Mouse (Mus musculus) left cerebral cortex, postnatal 4 days (tissue): ENCODE data around the gene Arhgap6. TPM values are rescaled to one million over a fixed set of nuclear protein-coding genes. Genes with fewer than 3 reads are reported as not detected.
A peak's percentile ranks its signal among the peaks of the same experiment; 100 is the strongest.

Experiments used
- DNase-seq: peaks from one replicate; pipeline ENCODE4 v3.0.0-alpha.2; 2022
- intact Hi-C: fragments of 180-260 bp; cut with DNase I; formaldehyde crosslinking; loops from one replicate; pipeline ENCODE4 v1.15.1; 2025
- total RNA-seq, 2 experiments: library from RNA; stranded (reverse); gene quantifications; 2 replicates each; pipeline ENCODE4 v1.2.3; 2021

The Arhgap6 gene
- total RNA-seq, 2 experiments from 2014 or later, result 3.0 to 3.3 TPM

- DNase-seq, result no peak
- intact Hi-C loops, result no loop called here
These were observed 180.5 kb downstream of the Arhgap6 start for GRCm38 (mm10) chrX:168975444-168975843.

GRCm38 (mm10) chrX:168977776-168978175 lies 182.9 kb downstream of the Arhgap6 start:
- intact Hi-C loops, result no loop called here
- no peak for DNase-seq

- DNase-seq, result no peak
- intact Hi-C loops, result no loop called here
These were observed 185.5 kb downstream of the Arhgap6 start for GRCm38 (mm10) chrX:168980370-168980769.

GRCm38 (mm10) chrX:169007066-169007465 lies 212.2 kb downstream of the Arhgap6 start:
- intact Hi-C loops, result no loop called here
- DNase-seq, result no peak

- intact Hi-C loops, result no loop called here
- DNase-seq, result no peak
These were observed 217.8 kb downstream of the Arhgap6 start for GRCm38 (mm10) chrX:169012701-169013100.

- intact Hi-C loops, result no loop called here
- DNase-seq, result no peak
These were observed 239.5 kb downstream of the Arhgap6 start for GRCm38 (mm10) chrX:169034390-169034789.

- peak; percentile 56 for DNase-seq
- intact Hi-C loops, result no loop called here
These were observed 241.8 kb downstream of the Arhgap6 start for GRCm38 (mm10) chrX:169036403-169037296.

GRCm38 (mm10) chrX:169037401-169037800 lies 242.5 kb downstream of the Arhgap6 start:
- DNase-seq, result no peak
- intact Hi-C loops, result no loop called here

- intact Hi-C loops, result no loop called here
These were observed 249.0 kb downstream of the Arhgap6 start for GRCm38 (mm10) chrX:169043872-169044271.

GRCm38 (mm10) chrX:169047595-169047994 lies 252.7 kb downstream of the Arhgap6 start:
- intact Hi-C loops, result no loop called here
- DNase-seq, result no peak

More at GRCm38 (mm10) chrX:169043872-169044271, 249.0 kb downstream of the Arhgap6 start:
- DNase-seq, result no peak

GRCm38 (mm10) chrX:169049550-169049949 lies 254.7 kb downstream of the Arhgap6 start:
- intact Hi-C loops, result no loop called here
- no peak for DNase-seq

GRCm38 (mm10) chrX:169053907-169054476 lies 259.1 kb downstream of the Arhgap6 start:
- DNase-seq, result no peak
- intact Hi-C loops, result no loop called here

- DNase-seq, result no peak
- intact Hi-C loops, result no loop called here
These were observed 267.7 kb downstream of the Arhgap6 start for GRCm38 (mm10) chrX:169062555-169062954.

GRCm38 (mm10) chrX:169065298-169065697 lies 270.4 kb downstream of the Arhgap6 start:
- no peak for DNase-seq
- intact Hi-C loops, result no loop called here

- intact Hi-C loops, result no loop called here
- DNase-seq, result no peak
These were observed 271.0 kb downstream of the Arhgap6 start for GRCm38 (mm10) chrX:169065922-169066321.

GRCm38 (mm10) chrX:169075020-169075419 lies 280.1 kb downstream of the Arhgap6 start:
- DNase-seq, result no peak

GRCm38 (mm10) chrX:169081609-169082008 lies 286.7 kb downstream of the Arhgap6 start:
- no peak for DNase-seq
- intact Hi-C loops, result loop anchor here (10.0 kb wide), 1 partner anchor 147 kb away; no protein-coding TSS in a partner anchor

More at GRCm38 (mm10) chrX:169075020-169075419, 280.1 kb downstream of the Arhgap6 start:
- intact Hi-C loops, result no loop called here

GRCm38 (mm10) chrX:169085871-169086270 lies 291.0 kb downstream of the Arhgap6 start:
- peak; percentile 49 for DNase-seq
- intact Hi-C loops, result loop anchor here (10.0 kb wide), 1 partner anchor 151 kb away; no protein-coding TSS in a partner anchor

GRCm38 (mm10) chrX:169089221-169089620 lies 294.3 kb downstream of the Arhgap6 start:
- DNase-seq, result no peak
- intact Hi-C loops, result loop anchor here (10.0 kb wide), 1 partner anchor 154 kb away; no protein-coding TSS in a partner anchor

GRCm38 (mm10) chrX:169094601-169095000 lies 299.7 kb downstream of the Arhgap6 start:
- DNase-seq, result no peak
- intact Hi-C loops, result no loop called here

- intact Hi-C loops, result no loop called here
- no peak for DNase-seq
These were observed 300.7 kb downstream of the Arhgap6 start for GRCm38 (mm10) chrX:169095584-169095983.

- no peak for DNase-seq
- intact Hi-C loops, result no loop called here
These were observed 307.8 kb downstream of the Arhgap6 start for GRCm38 (mm10) chrX:169102665-169103064.
